Mouse (Mus musculus): Measurements from ENCODE around the gene Olfr1351.
"Not testable (repeated sequence)": the region's sequence is repeated elsewhere in the genome, so short reads cannot be mapped to it uniquely, and the experiment has no call there.

GRCm38 (mm10) chr10:79057370-79057769 lies 45.1 kb downstream of the Olfr1351 start:
- TF ChIP-seq POLR2A (IDR thresholded peaks at IDR 0.05; ENCODE audit: low read depth, low read length); CTCF (IDR thresholded peaks at IDR 0.05; ENCODE audit: extremely low read depth, insufficient read length, insufficient replicate concordance, low read depth, low read length): not testable (repeated sequence)
